Mouse (Mus musculus): Measurements from ENCODE around the gene Il2rg. TPM values are rescaled to one million over a fixed set of nuclear protein-coding genes. Genes with fewer than 3 reads are reported as not detected.

Gene Il2rg
- 18.8 and 19.5 TPM in 2 replicates for polyA plus RNA-seq (2014; fragmentation: Nextera tagmentation; extraction: Ambion mirVana)

GRCm38 (mm10) chrX:101268025-101268754 lies at the start of gene Il2rg:
TSS of gene Il2rg (minus strand) at chrX:101268255.
- Histone ChIP-seq H3K27me3 (ENCODE audit: control insufficient read depth, insufficient read depth, low read length) (no peaks in the 10 kb centered on the region; the same call in 1 of the 2 replicates), H3K9me3 (ENCODE audit: control insufficient read depth, low read length) (no peaks in the 10 kb centered on the region), H3K4me3 (ENCODE audit: low read length) (no peak within 1 kb of the TSS), H3K9ac (ENCODE audit: low read depth, low read length) (no peak within 1 kb of the TSS), H3K4me2 (replicated peaks; ENCODE audit: low read depth, low read length) (no peak within 1 kb of the TSS), H3K27ac (ENCODE audit: low read depth, low read length) (no peak within 1 kb of the TSS), H3K4me1 (ENCODE audit: control insufficient read depth, insufficient read depth, low read length) (0 out of 2 replicates have a peak, but pooled peaks cover 7% of the 10 kb centered on the region), H3K36me3 (ENCODE audit: control insufficient read depth, insufficient read depth, low read length) (no peaks in the 10 kb centered on the region)
- no peak for ATAC-seq (ENCODE audit: low FRiP score, low TSS enrichment)
- 50% methylated on average over 5 of the region's 5 CpGs for WGBS

- H3K9me3 ChIP-seq (ENCODE audit: control insufficient read depth, low read length) = no peaks in the 10 kb centered on the region
- WGBS = 47% methylated on average over 6 of the region's 6 CpGs
- H3K4me1 ChIP-seq (ENCODE audit: control insufficient read depth, insufficient read depth, low read length) = no peaks in the 10 kb centered on the region
- no peak overlapping the region for H3K9ac ChIP-seq (ENCODE audit: low read depth, low read length)
- no peaks in the 10 kb centered on the region for H3K36me3 ChIP-seq (ENCODE audit: control insufficient read depth, insufficient read depth, low read length)
- no peak overlapping the region for H3K4me2 ChIP-seq (replicated peaks; ENCODE audit: low read depth, low read length)
- ATAC-seq (ENCODE audit: low FRiP score, low TSS enrichment) = no peak
- H3K27me3 ChIP-seq (ENCODE audit: control insufficient read depth, insufficient read depth, low read length) = 0 out of 2 replicates have a peak, but pooled peaks cover 3% of the 10 kb centered on the region
- no peak overlapping the region for H3K4me3 ChIP-seq (ENCODE audit: low read length)
- no peak overlapping the region for H3K27ac ChIP-seq (ENCODE audit: low read depth, low read length)
Observed at GRCm38 (mm10) chrX:101313625-101314359, 45.7 kb upstream of the Il2rg start.

GRCm38 (mm10) chrX:101309299-101309698 lies 41.2 kb upstream of the Il2rg start:
- no peaks in the 10 kb centered on the region for H3K9me3 ChIP-seq (ENCODE audit: control insufficient read depth, low read length)
- H3K27me3 ChIP-seq (ENCODE audit: control insufficient read depth, insufficient read depth, low read length) = 0 out of 2 replicates have a peak, but pooled peaks cover 3% of the 10 kb centered on the region
- H3K4me2 ChIP-seq (replicated peaks; ENCODE audit: low read depth, low read length) = no peak overlapping the region
- no peak overlapping the region for H3K4me3 ChIP-seq (ENCODE audit: low read length)
- no peak overlapping the region for H3K27ac ChIP-seq (ENCODE audit: low read depth, low read length)
- WGBS = 81% methylated on average over 5 of the region's 5 CpGs
- H3K4me1 ChIP-seq (ENCODE audit: control insufficient read depth, insufficient read depth, low read length) = no peaks in the 10 kb centered on the region
- no peak overlapping the region for H3K9ac ChIP-seq (ENCODE audit: low read depth, low read length)
- no peak for ATAC-seq (ENCODE audit: low FRiP score, low TSS enrichment)
- no peaks in the 10 kb centered on the region for H3K36me3 ChIP-seq (ENCODE audit: control insufficient read depth, insufficient read depth, low read length)

GRCm38 (mm10) chrX:101304646-101305045 lies 36.6 kb upstream of the Il2rg start:
- 64% methylated on average over 2 of the region's 2 CpGs for WGBS
- H3K4me1 ChIP-seq (ENCODE audit: control insufficient read depth, insufficient read depth, low read length) = no peaks in the 10 kb centered on the region
- no peak for ATAC-seq (ENCODE audit: low FRiP score, low TSS enrichment)
- H3K4me2 ChIP-seq (replicated peaks; ENCODE audit: low read depth, low read length) = no peak overlapping the region
- H3K36me3 ChIP-seq (ENCODE audit: control insufficient read depth, insufficient read depth, low read length) = no peaks in the 10 kb centered on the region
- H3K27me3 ChIP-seq (ENCODE audit: control insufficient read depth, insufficient read depth, low read length) = no peaks in the 10 kb centered on the region
- no peak overlapping the region for H3K27ac ChIP-seq (ENCODE audit: low read depth, low read length)
- no peaks in the 10 kb centered on the region for H3K9me3 ChIP-seq (ENCODE audit: control insufficient read depth, low read length)
- no peak overlapping the region for H3K9ac ChIP-seq (ENCODE audit: low read depth, low read length)
- H3K4me3 ChIP-seq (ENCODE audit: low read length) = no peak overlapping the region

- H3K4me3 ChIP-seq (ENCODE audit: low read length) = no peak overlapping the region
- no peak overlapping the region for H3K4me2 ChIP-seq (replicated peaks; ENCODE audit: low read depth, low read length)
- H3K36me3 ChIP-seq (ENCODE audit: control insufficient read depth, insufficient read depth, low read length) = peaks cover 3% of the 10 kb centered on the region; the same call in 1 of the 2 replicates
- no peak overlapping the region for H3K27ac ChIP-seq (ENCODE audit: low read depth, low read length)
- H3K27me3 ChIP-seq (ENCODE audit: control insufficient read depth, insufficient read depth, low read length) = no peaks in the 10 kb centered on the region
- H3K4me1 ChIP-seq (ENCODE audit: control insufficient read depth, insufficient read depth, low read length) = no peaks in the 10 kb centered on the region
- H3K9me3 ChIP-seq (ENCODE audit: control insufficient read depth, low read length) = no peaks in the 10 kb centered on the region
- no peak overlapping the region for H3K9ac ChIP-seq (ENCODE audit: low read depth, low read length)
- no peak for ATAC-seq (ENCODE audit: low FRiP score, low TSS enrichment)
- 87% methylated on average over 9 of the region's 9 CpGs for WGBS
Observed at GRCm38 (mm10) chrX:101301654-101302053, 33.6 kb upstream of the Il2rg start.

GRCm38 (mm10) chrX:101300427-101301030 lies 32.5 kb upstream of the Il2rg start:
- peak overlapping the region; percentile 29 for H3K4me3 ChIP-seq (ENCODE audit: low read length)
- 52% methylated on average over 13 of the region's 13 CpGs for WGBS
- H3K4me2 ChIP-seq (replicated peaks; ENCODE audit: low read depth, low read length) = peak overlapping the region; percentile 39
- H3K9ac ChIP-seq (ENCODE audit: low read depth, low read length) = no peak overlapping the region
- H3K9me3 ChIP-seq (ENCODE audit: control insufficient read depth, low read length) = no peaks in the 10 kb centered on the region
- no peak for ATAC-seq (ENCODE audit: low FRiP score, low TSS enrichment)
- no peaks in the 10 kb centered on the region for H3K4me1 ChIP-seq (ENCODE audit: control insufficient read depth, insufficient read depth, low read length)
- H3K27me3 ChIP-seq (ENCODE audit: control insufficient read depth, insufficient read depth, low read length) = no peaks in the 10 kb centered on the region
- peaks cover 9% of the 10 kb centered on the region; the same call in 1 of the 2 replicates for H3K36me3 ChIP-seq (ENCODE audit: control insufficient read depth, insufficient read depth, low read length)
- no peak overlapping the region for H3K27ac ChIP-seq (ENCODE audit: low read depth, low read length)

- peak overlapping the region; percentile 29 for H3K4me3 ChIP-seq (ENCODE audit: low read length)
- no peaks in the 10 kb centered on the region for H3K9me3 ChIP-seq (ENCODE audit: control insufficient read depth, low read length)
- no peaks in the 10 kb centered on the region for H3K4me1 ChIP-seq (ENCODE audit: control insufficient read depth, insufficient read depth, low read length)
- peak overlapping the region; percentile 39 for H3K4me2 ChIP-seq (replicated peaks; ENCODE audit: low read depth, low read length)
- WGBS = 22% methylated on average over 13 of the region's 13 CpGs
- peaks cover 12% of the 10 kb centered on the region; the same call in 1 of the 2 replicates for H3K36me3 ChIP-seq (ENCODE audit: control insufficient read depth, insufficient read depth, low read length)
- ATAC-seq (ENCODE audit: low FRiP score, low TSS enrichment) = peak; percentile 53; the same call in 1 of the 2 replicates
- no peak overlapping the region for H3K27ac ChIP-seq (ENCODE audit: low read depth, low read length)
- no peaks in the 10 kb centered on the region; the same call in 1 of the 2 replicates for H3K27me3 ChIP-seq (ENCODE audit: control insufficient read depth, insufficient read depth, low read length)
- H3K9ac ChIP-seq (ENCODE audit: low read depth, low read length) = peak overlapping the region; percentile 45; the same call in 1 of the 2 replicates
Observed at GRCm38 (mm10) chrX:101299473-101300426, 31.7 kb upstream of the Il2rg start.

GRCm38 (mm10) chrX:101299055-101299454 lies 31.0 kb upstream of the Il2rg start, which contains the start of gene Nlgn3:
TSS of gene Nlgn3 (plus strand) at chrX:101299168.
- Histone ChIP-seq H3K4me3 (ENCODE audit: low read length) (peak within 1 kb of the TSS; percentile 29), H3K27ac (ENCODE audit: low read depth, low read length) (no peak within 1 kb of the TSS)
- peak; percentile 38 for ATAC-seq (ENCODE audit: low FRiP score, low TSS enrichment)

More at GRCm38 (mm10) chrX:101299055-101299454, 31.0 kb upstream of the Il2rg start, which contains the start of gene Nlgn3:
- H3K4me1 ChIP-seq (ENCODE audit: control insufficient read depth, insufficient read depth, low read length) = no peaks in the 10 kb centered on the region
- no peaks in the 10 kb centered on the region; the same call in 1 of the 2 replicates for H3K27me3 ChIP-seq (ENCODE audit: control insufficient read depth, insufficient read depth, low read length)
- H3K9me3 ChIP-seq (ENCODE audit: control insufficient read depth, low read length) = no peaks in the 10 kb centered on the region
- peaks cover 18% of the 10 kb centered on the region; the same call in 1 of the 2 replicates for H3K36me3 ChIP-seq (ENCODE audit: control insufficient read depth, insufficient read depth, low read length)
- H3K4me2 ChIP-seq (replicated peaks; ENCODE audit: low read depth, low read length) = peak within 1 kb of the TSS; percentile 39
- H3K9ac ChIP-seq (ENCODE audit: low read depth, low read length) = peak within 1 kb of the TSS; percentile 45; the same call in 1 of the 2 replicates
- WGBS = 29% methylated on average over 22 of the region's 24 CpGs

Measured in kidney, embryonic 14.5 days (tissue).